Mouse (Mus musculus) lung, postnatal 0 days (tissue): Measurements from ENCODE around the gene St8sia2.

Experiments used
- CTCF ChIP-seq: IDR thresholded peaks from 2 replicates; pipeline ENCODE4 v1.5.1; 2016; ENCODE audit warnings: antibody characterized with exemption, mild to moderate bottlenecking
- EP300 ChIP-seq: IDR thresholded peaks from 2 replicates; pipeline ENCODE4 v1.6.1; 2016; ENCODE audit warnings: antibody characterized with exemption, mild to moderate bottlenecking, control low read depth

GRCm38 (mm10) chr7:74021771-74022170 lies 8.3 kb upstream of the St8sia2 start:
- TF ChIP-seq CTCF (no peak), EP300 (no peak)
